Mouse (Mus musculus) brown adipose tissue, adult 24 weeks (tissue): ENCODE measurements at regions not wholly inside any gene's neighbourhood (a gene's known extent, or its start where the extent isn't known, plus 50 kb on each side); places are given as distances from the start of the nearest gene placed in this dataset.
"Not testable (repeated sequence)": the region's sequence is repeated elsewhere in the genome, so short reads cannot be mapped to it uniquely, and the experiment has no call there.

Experiments used
- H3K27ac ChIP-seq: fragments of 200-500 bp; replicated peaks from 2 replicates; pipeline ENCODE4 v1.5.1; 2012; ENCODE audit warnings: low read depth, mild to moderate bottlenecking, low read length
- H3K4me1 ChIP-seq: fragments of 200-500 bp; 2 replicates; pipeline ENCODE4 v1.6.1; 2012; ENCODE audit warnings: low read length, mixed read lengths; ENCODE audit not compliant: control insufficient read depth, insufficient read depth, insufficient read length
- H3K4me3 ChIP-seq: fragments of 200-500 bp; 2 replicates; pipeline ENCODE4 v1.5.1; 2012; ENCODE audit warnings: low read depth, mild to moderate bottlenecking, low read length, moderate library complexity; ENCODE audit not compliant: insufficient read depth

DNA sequence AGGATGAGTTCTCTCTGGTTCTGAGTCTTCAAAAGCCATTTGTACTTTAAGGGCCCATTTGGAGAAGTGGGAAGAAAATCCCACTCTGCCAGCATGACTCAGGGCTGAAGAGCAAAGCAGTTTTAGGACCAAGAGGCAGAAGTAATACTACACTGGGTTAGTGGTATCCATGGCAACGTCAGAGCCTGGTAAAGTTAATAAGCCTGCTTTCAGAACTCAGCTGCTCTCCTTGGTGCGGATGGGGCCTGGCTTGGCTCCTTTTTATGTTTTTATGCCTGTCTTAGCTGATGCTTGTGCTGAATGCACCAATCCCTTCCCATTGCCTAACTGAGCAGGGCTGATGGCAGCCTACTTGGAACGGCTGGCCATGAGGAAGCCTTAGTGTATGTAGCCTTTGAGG is 306.7 kb downstream of the Abcc12 start:
- H3K4me1 ChIP-seq: no peaks in the 10 kb centered on the region
- H3K27ac ChIP-seq: no peak overlapping the region
- H3K4me3 ChIP-seq: no peak overlapping the region

DNA sequence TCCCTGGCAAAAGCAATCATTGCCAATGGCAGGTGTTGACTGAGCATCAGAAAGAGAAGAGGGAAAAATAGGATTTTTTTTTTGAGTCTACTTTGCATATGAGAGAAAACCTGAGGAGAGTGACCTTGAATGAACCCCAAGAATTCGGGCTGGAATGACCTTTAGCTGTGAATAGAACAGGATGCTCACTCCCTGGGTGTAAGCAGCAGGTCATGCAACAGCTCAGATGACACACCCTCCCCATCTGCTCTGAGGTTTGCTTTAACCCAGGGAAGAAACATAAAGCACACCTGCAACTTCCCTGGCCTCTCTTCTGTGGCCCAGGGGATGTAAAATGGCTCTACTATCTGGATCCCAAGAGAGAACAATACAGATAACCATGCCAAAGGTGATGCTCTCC is 307.9 kb downstream of the Abcc12 start:
- Histone ChIP-seq H3K4me3 (no peak overlapping the region), H3K27ac (no peak overlapping the region), H3K4me1 (no peaks in the 10 kb centered on the region)

DNA sequence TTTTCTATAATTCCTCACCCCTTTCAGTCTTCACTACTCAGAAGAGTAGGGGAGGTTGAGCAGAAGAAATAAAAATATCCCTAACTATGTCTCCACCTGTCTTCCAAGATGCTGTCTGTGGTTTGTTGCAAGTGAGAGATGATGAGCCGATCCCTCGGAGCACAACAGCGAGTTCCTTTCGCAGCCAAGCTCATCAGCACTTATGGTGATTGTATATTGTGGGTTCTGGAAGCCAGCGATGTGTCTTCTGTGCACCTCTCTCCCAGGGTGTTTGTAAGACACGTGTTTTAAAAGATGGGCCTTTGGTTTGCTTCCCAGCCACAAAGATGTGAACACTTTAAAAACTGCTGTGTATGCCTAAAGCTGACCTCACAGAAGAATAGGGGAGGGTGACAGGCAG is 309.0 kb downstream of the Abcc12 start:
- H3K4me1 ChIP-seq: no peaks in the 10 kb centered on the region
- no peak overlapping the region for H3K27ac ChIP-seq
- no peak overlapping the region for H3K4me3 ChIP-seq

DNA sequence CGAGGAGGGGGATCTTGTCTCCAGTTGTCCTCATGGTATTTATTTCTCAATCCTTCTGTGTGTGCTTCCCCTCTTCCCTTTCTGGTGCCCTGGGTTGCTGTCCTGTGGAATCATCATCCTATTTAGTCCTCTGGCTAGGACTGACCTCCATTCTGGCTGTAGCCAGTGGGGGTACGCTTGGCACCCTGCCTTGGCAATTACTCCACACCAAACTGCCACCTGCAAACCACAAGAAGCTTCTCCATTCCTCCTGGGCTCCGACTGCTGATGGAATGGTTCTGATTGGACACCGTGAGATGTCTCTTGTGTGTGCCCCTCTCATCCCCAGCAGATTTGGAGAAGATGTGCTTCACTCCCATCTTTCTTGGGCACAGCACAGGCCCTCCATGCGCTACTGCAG is 322.5 kb downstream of the Abcc12 start:
- no peak overlapping the region for H3K27ac ChIP-seq
- H3K4me1 ChIP-seq: no peaks in the 10 kb centered on the region
- H3K4me3 ChIP-seq: no peak overlapping the region

DNA sequence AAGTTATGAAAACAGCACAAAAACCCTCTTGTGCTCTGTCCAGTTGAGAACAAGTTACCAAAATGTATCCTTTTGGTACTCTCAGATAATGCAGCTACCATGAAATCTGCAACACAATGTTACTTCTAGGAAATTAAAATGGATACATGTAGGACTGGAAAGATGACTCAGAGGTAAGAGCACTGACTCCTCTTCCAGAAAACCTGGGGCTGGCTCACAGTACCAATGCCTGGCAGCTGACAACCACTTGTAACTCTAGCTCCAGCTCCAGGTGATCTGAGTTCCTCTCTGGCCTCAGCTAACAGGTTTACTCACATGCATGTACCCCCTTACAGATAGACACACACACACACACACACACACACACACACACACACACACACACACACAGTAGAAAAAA is 325.1 kb downstream of the Abcc12 start:
- no peaks in the 10 kb centered on the region for H3K4me1 ChIP-seq
- no peak overlapping the region for H3K27ac ChIP-seq
- H3K4me3 ChIP-seq: no peak overlapping the region

DNA sequence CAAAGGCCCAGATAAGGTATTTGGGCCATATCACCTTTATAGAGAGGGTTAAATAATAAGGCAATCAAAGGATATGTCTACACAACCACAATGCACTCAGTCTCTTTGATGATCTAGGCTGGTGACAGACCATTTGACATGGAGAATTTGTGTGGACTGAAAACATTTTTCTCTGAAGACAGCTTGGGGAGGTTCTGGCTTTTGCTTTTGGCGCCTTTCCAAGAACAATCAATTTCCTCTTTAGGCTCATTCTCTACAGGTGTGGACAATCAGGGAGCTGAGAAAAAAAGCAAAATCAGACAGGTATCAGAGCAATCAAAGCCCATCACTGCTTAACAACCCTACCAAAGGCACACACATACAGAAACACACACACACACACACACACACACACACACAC is 325.8 kb downstream of the Abcc12 start:
- H3K27ac ChIP-seq: no peak overlapping the region
- no peaks in the 10 kb centered on the region for H3K4me1 ChIP-seq
- no peak overlapping the region for H3K4me3 ChIP-seq

DNA sequence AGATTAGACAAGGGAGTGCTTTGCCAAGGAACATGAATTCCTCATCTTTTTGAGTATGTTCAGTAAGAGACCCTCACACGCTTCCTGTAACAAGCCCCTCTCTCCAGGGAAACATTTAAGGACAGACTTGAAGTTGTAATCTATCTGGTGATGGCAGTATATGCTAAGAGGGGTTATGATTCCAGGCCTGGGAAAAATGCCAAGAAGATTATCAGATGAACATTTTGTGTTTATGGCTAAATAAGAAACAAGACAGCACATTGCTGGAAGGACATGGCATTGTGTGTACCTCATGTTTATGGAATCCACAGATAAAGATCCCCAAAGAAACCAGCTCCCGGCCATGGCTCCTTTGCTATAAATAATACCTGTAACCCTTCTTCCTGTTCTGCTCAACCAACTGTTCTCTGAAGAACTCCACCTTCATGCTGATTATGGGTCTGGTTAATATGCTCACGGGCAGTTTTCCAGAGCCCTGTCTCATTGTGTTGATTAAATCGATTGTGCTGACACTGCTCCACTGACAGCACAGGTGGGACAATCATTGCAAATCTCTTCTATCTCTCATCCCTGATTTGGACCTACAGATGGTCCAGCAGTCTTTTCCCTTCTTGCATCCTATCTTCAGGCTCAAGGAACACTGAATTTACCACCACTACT is 327.7 kb downstream of the Abcc12 start:
- Histone ChIP-seq H3K27ac (no peak overlapping the region), H3K4me3 (no peak overlapping the region), H3K4me1 (no peaks in the 10 kb centered on the region)

DNA sequence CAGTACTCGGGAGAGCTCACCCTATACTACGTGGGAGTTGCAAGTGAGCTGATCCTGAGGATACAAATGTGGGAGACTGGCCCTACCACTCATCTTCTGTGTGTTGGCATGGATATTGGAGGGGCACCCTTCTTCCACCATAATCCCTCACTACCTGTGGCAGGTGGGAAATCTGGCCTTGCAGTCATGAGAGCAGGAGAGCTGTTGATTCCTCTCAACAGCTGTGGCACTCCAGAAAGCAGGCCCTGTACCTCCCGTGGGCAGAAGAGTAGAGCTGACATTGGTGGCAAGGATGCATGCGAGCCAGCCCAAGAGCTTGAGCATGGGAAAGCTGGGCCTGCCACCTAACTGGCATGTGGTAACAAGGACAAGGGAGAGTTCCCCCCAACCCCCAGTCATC is 345.8 kb downstream of the Abcc12 start:
- no peak overlapping the region for H3K27ac ChIP-seq
- H3K4me3 ChIP-seq: no peak overlapping the region
- H3K4me1 ChIP-seq: no peaks in the 10 kb centered on the region

DNA sequence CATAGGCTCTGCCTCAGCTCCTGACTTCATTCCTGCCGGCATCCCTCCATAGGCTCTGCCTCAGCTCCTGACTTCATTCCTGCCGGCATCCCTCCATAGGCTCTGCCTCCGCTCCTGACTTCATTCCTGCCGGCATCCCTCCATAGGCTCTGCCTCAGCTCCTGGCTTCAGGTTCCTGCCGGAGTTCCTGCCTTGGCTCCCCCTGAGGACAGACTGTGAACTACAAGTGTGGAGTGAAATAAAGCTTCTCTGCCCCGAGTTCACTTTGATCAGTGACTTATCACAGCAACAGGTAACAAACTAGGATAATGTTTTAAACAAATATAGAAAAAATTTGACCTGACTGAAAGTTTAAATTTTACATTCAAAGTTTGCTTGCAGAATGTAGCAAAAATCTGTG is 348.5 kb downstream of the Abcc12 start:
- not testable (repeated sequence) for H3K27ac ChIP-seq, H3K4me1 ChIP-seq, H3K4me3 ChIP-seq

DNA sequence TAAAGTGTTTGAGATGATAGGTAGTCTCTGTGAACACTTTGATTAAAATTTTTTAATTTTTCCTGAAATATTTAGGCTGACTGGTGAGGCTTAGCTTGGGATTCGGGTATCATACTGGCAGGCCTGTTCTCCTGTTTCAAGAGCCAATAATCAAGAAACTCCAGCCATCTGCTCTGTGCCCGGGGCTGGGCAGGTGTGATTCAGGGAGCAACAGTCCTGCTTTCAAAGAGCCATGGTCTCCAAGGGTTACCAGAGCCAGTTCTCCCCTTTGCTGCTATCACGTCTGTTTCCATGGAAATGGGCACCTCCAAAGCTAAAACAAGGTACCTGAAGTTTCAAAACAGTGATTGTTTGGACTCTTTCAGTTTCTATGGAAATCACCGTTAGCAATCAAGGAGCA is 355.6 kb downstream of the Abcc12 start:
- Histone ChIP-seq H3K4me1 (no peaks in the 10 kb centered on the region), H3K4me3 (no peak overlapping the region)

DNA sequence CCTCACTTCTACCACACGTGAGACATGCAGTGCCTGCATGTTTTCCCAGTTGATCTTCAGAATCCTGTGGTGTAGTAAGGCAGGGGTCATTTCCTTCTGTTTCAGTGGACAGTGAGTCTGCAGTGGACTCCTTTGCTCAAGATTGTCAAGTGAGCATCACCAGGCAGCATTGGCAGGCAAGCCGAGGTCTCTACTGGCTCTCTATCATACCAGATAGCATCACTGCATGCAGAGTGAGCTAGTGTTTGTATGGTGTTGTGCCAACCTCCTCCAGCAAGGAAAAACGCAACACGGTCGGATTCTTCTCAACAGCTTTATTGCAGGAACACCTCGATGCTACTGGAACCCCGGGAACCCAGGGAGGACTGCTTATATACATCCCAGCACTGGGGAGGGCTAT is 357.8 kb downstream of the Abcc12 start:
- Histone ChIP-seq H3K4me3 (no peak overlapping the region), H3K4me1 (no peaks in the 10 kb centered on the region), H3K27ac (no peak overlapping the region)

More for the DNA sequence above, 355.6 kb downstream of the Abcc12 start:
- H3K27ac ChIP-seq: no peak overlapping the region

DNA sequence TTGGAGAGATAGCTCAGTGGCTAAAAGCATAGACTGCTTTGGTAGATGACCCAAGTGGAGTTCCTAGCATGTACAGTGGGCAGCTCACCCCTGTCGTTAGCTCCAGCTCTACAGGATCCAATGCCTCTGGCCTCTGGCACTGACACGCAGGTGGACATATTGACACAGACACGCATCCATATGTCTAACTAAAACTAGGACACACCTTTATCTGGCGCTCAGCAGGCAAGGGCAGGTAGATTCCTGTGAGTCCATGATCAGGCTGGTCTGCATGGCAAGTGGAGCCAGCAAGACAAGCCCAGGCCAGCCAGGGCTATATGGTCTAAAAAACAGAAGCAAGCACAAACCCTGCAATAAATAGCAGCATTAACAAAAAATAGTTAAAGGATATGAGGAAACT is 358.3 kb downstream of the Abcc12 start:
- Histone ChIP-seq H3K4me3 (no peak overlapping the region), H3K4me1 (no peaks in the 10 kb centered on the region), H3K27ac (no peak overlapping the region)

DNA sequence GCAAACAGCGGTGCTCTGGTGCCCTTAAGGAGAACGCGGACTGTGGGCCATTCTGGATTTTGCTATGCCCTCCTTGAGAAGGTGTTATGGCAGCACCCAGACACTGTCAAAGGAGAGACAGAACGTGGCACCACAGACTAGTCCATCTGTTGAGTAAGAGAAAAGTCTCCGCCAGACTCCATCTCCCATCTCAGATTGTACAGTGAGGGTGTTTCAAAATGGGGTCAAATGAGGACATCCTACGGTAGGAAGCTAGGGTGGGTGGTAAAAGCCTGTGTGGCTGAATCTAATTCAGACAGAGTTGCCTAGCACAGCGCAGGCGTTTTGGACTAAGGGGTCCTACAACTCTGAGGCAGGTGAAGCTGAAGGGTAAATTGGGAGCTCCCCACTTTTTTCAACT is 366.1 kb downstream of the Abcc12 start:
- Histone ChIP-seq H3K4me1 (no peaks in the 10 kb centered on the region), H3K4me3 (no peak overlapping the region), H3K27ac (no peak overlapping the region)

DNA sequence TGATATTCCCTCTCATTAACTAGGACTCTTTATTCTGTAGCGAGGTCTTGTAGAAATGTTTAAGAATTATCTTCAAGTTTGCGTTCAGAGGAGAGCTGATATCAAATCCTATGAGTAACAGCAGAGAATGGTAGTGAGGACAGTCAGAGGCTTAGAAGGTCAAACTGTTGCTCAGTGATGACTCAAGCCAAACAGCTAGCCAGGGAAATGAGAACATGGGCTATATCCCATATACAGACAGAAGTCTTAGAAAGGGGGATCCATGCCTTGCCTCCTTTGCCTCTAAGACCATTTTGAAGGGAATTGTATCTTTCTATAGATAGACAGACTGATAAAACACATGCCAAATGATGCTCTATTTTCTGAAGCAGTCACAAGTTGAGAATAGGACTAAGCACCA is 368.0 kb downstream of the Abcc12 start:
- Histone ChIP-seq H3K27ac (no peak overlapping the region), H3K4me1 (no peaks in the 10 kb centered on the region), H3K4me3 (no peak overlapping the region)

DNA sequence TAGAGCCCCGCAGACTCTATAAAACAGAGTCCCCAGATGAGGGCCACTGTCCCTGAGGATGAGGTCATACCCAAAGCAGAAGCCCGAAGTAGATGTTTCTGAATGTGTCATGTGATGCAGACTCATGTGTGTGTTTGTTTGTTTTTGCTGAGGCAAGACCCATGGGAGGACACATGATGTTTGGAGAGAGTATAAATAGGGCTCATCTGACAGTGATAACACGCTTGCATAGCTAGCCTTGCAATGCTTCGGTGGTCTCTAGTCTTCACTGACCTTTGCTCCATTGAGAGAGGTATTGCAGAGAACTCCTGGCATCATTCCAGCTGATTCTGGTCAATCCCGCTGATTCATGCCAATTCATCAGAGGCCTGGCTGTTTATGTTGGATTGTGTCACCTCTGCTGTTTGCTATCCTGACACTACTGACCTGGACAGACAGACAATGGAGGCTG is 368.1 kb downstream of the Phkb start:
- H3K27ac ChIP-seq: no peak overlapping the region
- H3K4me3 ChIP-seq: no peak overlapping the region

DNA sequence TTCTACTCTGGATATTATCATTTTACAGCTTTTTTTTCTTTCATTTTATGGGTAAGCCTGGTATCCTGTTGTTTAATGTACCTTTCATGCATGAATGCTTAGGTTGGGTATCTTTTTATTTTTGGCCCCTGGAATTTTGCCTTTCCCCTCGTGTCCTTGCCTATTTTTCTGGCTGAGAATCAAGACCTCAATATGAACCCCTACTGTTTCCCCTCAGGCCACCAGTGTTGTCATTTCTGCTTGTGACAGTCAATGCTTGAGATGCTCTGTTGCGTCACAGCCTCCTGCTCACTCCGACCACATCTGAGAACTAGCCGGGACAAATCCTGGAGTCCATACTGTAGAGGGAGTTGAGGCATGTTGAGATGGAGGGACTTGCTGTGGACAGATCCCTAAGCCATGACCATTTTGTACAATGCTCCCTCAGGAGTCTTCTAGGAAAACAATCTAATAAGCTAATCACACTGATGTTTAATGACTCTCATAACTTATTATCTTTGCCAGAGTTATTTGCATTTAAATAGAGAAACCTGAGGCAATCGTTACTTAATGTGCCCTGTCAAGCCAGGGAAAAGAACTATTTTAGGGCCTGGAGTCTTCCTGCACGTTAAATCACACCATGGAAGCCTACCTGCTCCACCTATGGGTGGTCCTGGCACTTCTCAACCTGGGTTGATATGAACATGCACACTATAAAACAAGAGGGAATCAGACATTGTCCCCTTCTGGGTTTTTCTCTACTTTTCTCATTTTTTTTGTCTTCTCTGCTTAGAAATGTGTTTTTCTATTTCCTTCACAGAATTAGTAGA is 363.9 kb downstream of the Phkb start:
- H3K27ac ChIP-seq: no peak overlapping the region
- H3K4me1 ChIP-seq: no peaks in the 10 kb centered on the region
- no peak overlapping the region for H3K4me3 ChIP-seq

More for the DNA sequence above, 368.1 kb downstream of the Phkb start:
- no peaks in the 10 kb centered on the region for H3K4me1 ChIP-seq
